8 mouse cellular contexts compared by ENCODE assay signal in genomic region chr15:10648372-10649109, GRCm38 (mm10).
DNase-seq lines count a peak whose midpoint lies in the region; ATAC-seq and TF ChIP-seq lines count a peak whose summit lies in the region.

No protein-coding gene starts in this region.

- H3K4me3 ChIP-seq in liver, embryonic 12.5 days, result no peak overlapping the region
- H3K4me3 ChIP-seq in forebrain, embryonic 15.5 days, result no peak overlapping the region
- H3K4me3 ChIP-seq in kidney, adult 2 months (ENCODE audit: insufficient read depth, low read depth, low read length), result no peak overlapping the region
- H3K4me3 ChIP-seq in midbrain, embryonic 15.5 days, result no peak overlapping the region

- H3K9me3 ChIP-seq in liver, embryonic 12.5 days (replicated peaks), result no peaks in the 10 kb centered on the region
- no peaks in the 10 kb centered on the region for H3K9me3 ChIP-seq in forebrain, embryonic 15.5 days
- no peaks in the 10 kb centered on the region for H3K9me3 ChIP-seq in midbrain, embryonic 15.5 days

- peak; percentile 23 for DNase-seq in liver
- peak; percentile 63 for DNase-seq in kidney, adult 2 months
- DNase-seq in right cerebral cortex, adult 2 months (ENCODE audit: low spot score in 2 of 2), result no peak
- no peak for DNase-seq in cerebellum, postnatal 25 days
- DNase-seq in layer of hippocampus, adult 9-10 months (ENCODE audit: low spot score), result no peak

- no peaks in the 10 kb centered on the region for H3K36me3 ChIP-seq in liver, embryonic 12.5 days
- no peaks in the 10 kb centered on the region for H3K36me3 ChIP-seq in forebrain, embryonic 15.5 days
- H3K36me3 ChIP-seq in kidney, adult 2 months (ENCODE audit: control insufficient read depth, insufficient read depth, low read length), result no peaks in the 10 kb centered on the region
- no peaks in the 10 kb centered on the region for H3K36me3 ChIP-seq in midbrain, embryonic 15.5 days (replicated peaks)

- no peak for ATAC-seq in liver, embryonic 12.5 days
- ATAC-seq in forebrain, embryonic 15.5 days (replicated peaks), result peak; percentile 87
- ATAC-seq in midbrain, embryonic 15.5 days (replicated peaks), result peak; percentile 76

- no peak overlapping the region for H3K27ac ChIP-seq in liver, embryonic 12.5 days
- H3K27ac ChIP-seq in forebrain, embryonic 15.5 days (replicated peaks), result peak overlapping the region; percentile 56
- peak overlapping the region; percentile 4; the same call in 1 of the 2 replicates for H3K27ac ChIP-seq in kidney, adult 2 months (ENCODE audit: insufficient read depth, low read depth, low read length)
- no peak overlapping the region for H3K27ac ChIP-seq in midbrain, embryonic 15.5 days

- no peak overlapping the region for H3K4me2 ChIP-seq in liver, embryonic 12.5 days
- H3K4me2 ChIP-seq in forebrain, embryonic 15.5 days (replicated peaks), result 0 out of 2 replicates have a peak overlapping the region, but pooled peaks have one; percentile 6
- H3K4me2 ChIP-seq in midbrain, embryonic 15.5 days, result no peak overlapping the region

- WGBS in liver, embryonic 12.5 days (ENCODE audit: insufficient replicate concordance), result 33% methylated on average over 6 of the region's 6 CpGs
- WGBS in forebrain, embryonic 15.5 days, result 7% methylated on average over 6 of the region's 6 CpGs
- WGBS in kidney, adult 2 months, result 21% methylated on average over 6 of the region's 6 CpGs
- WGBS in midbrain, embryonic 15.5 days, result 16% methylated on average over 6 of the region's 6 CpGs

- no peaks in the 10 kb centered on the region for H3K27me3 ChIP-seq in liver, embryonic 12.5 days (replicated peaks)
- H3K27me3 ChIP-seq in forebrain, embryonic 15.5 days, result no peaks in the 10 kb centered on the region
- no peaks in the 10 kb centered on the region for H3K27me3 ChIP-seq in kidney, adult 2 months (replicated peaks; ENCODE audit: control insufficient read depth, insufficient read depth, low read length)
- no peaks in the 10 kb centered on the region for H3K27me3 ChIP-seq in midbrain, embryonic 15.5 days (replicated peaks)

- TF ChIP-seq POLR2A in kidney, adult 2 months (IDR thresholded peaks at IDR 0.05; ENCODE audit: low read depth, low read length), result no peak

- no peak for TF ChIP-seq CTCF in kidney, adult 2 months (conservative IDR thresholded peaks at IDR 0.05; ENCODE audit: insufficient read depth, insufficient read length, low read depth, low read length)

- H3K9ac ChIP-seq in liver, embryonic 12.5 days, result no peak overlapping the region
- peak overlapping the region; percentile 24; the same call in 1 of the 2 replicates for H3K9ac ChIP-seq in forebrain, embryonic 15.5 days (replicated peaks)
- H3K9ac ChIP-seq in midbrain, embryonic 15.5 days, result no peak overlapping the region

- peaks cover 9% of the 10 kb centered on the region; the same call in 1 of the 2 replicates for H3K4me1 ChIP-seq in liver, embryonic 12.5 days
- H3K4me1 ChIP-seq in forebrain, embryonic 15.5 days, result peaks cover 26% of the 10 kb centered on the region
- peaks cover 22% of the 10 kb centered on the region for H3K4me1 ChIP-seq in kidney, adult 2 months (ENCODE audit: control insufficient read depth, insufficient read depth, low read length)
- peaks cover 11% of the 10 kb centered on the region for H3K4me1 ChIP-seq in midbrain, embryonic 15.5 days

Comparison
In these comparisons a context has a peak if more than half of its experiments do, and no peak if none do; other contexts are left out.
1. DNase-seq: peak in liver (single experiment) and kidney, adult 2 months (single experiment); none in right cerebral cortex, adult 2 months (0 of 2), cerebellum, postnatal 25 days (0 of 2) and layer of hippocampus, adult 9-10 months (single experiment).
2. H3K27ac ChIP-seq: peak in forebrain, embryonic 15.5 days (single experiment) and kidney, adult 2 months (single experiment); none in liver, embryonic 12.5 days (single experiment) and midbrain, embryonic 15.5 days (single experiment).